Mouse (Mus musculus) hindbrain, postnatal 0 days (tissue): ENCODE measurements around the gene Actg1. TPM values are rescaled to one million over a fixed set of nuclear protein-coding genes. Genes with fewer than 3 reads are reported as not detected.
A peak's percentile ranks its signal among the peaks of the same experiment; 100 is the strongest.

Experiments
- ATAC-seq: fragments of 200-750 bp; cut with Nextera tagmentation; 2 replicates; pipeline ENCODE4 v1.8.0; 2017; ENCODE audit warnings: mild to moderate bottlenecking, moderate TSS enrichment, moderate library complexity
- DNase-seq: peaks from one replicate; pipeline ENCODE4 v3.0.0-alpha.2; 2015; ENCODE audit warnings: low spot score
- H3K27ac ChIP-seq: fragments of 300-500 bp; sonication (generic); 2 replicates; pipeline ENCODE4 v1.5.1; 2014; ENCODE audit warnings: mild to moderate bottlenecking
- H3K27me3 ChIP-seq: fragments of 300-500 bp; sonication (generic); 2 replicates; pipeline ENCODE4 v1.6.1; 2014; ENCODE audit warnings: low read length, mixed read lengths; ENCODE audit not compliant: insufficient read depth
- H3K36me3 ChIP-seq: fragments of 300-500 bp; sonication (generic); 2 replicates; pipeline ENCODE4 v1.6.1; 2014; ENCODE audit warnings: low read length, mixed read lengths; ENCODE audit not compliant: insufficient read depth
- H3K4me1 ChIP-seq: fragments of 300-500 bp; sonication (generic); 2 replicates; pipeline ENCODE4 v1.6.1; 2014; ENCODE audit warnings: antibody characterized with exemption, low read length, mixed read lengths; ENCODE audit not compliant: insufficient read depth
- H3K4me2 ChIP-seq: fragments of 300-500 bp; sonication (generic); 2 replicates; pipeline ENCODE4 v1.6.1; 2014; ENCODE audit warnings: low read depth, mild to moderate bottlenecking, low read length, moderate library complexity, mixed read lengths
- H3K4me3 ChIP-seq: fragments of 300-500 bp; sonication (generic); 2 replicates; pipeline ENCODE4 v1.5.1; 2014; ENCODE audit warnings: low read length
- H3K9ac ChIP-seq: fragments of 300-500 bp; sonication (generic); replicated peaks from 2 replicates; pipeline ENCODE4 v1.6.1; 2014; ENCODE audit warnings: mild to moderate bottlenecking, low read length, moderate library complexity, mixed read lengths
- H3K9me3 ChIP-seq: fragments of 300-500 bp; sonication (generic); 2 replicates; pipeline ENCODE4 v1.6.1; 2016; ENCODE audit warnings: low read length, mixed read lengths
- CTCF ChIP-seq: IDR thresholded peaks from 2 replicates; pipeline ENCODE4 v1.5.1; 2016; ENCODE audit warnings: antibody characterized with exemption, control low read depth, low read depth
- WGBS: fragments of 180-500 bp; shearing (Covaris S2); extraction: QIAGEN DNeasy Blood & Tissue Kit; methylation state at CpG from one replicate; pipeline ENCODE4 v1.1.7; 2014; 5-methylcytosine and 5-hydroxymethylcytosine counted together
- polyA plus RNA-seq: library from polyadenylated mRNA; unstranded; fragments of >200 nt; fragmentation: Nextera tagmentation; extraction: Ambion mirVana; gene quantifications from 2 replicates; pipeline ENCODE4 v1.2.1, GENCODE M21; 2015
- total RNA-seq: library from RNA; depleted of rRNA; stranded (reverse); fragments of >200 nt; gene quantifications from 2 replicates; pipeline ENCODE4 v1.2.3, GENCODE M21; 2014; rRNA removed

Gene Actg1
- total RNA-seq (2,410 and 2,568 TPM in 2 replicates), polyA plus RNA-seq (3,348 and 3,639 TPM in 2 replicates)

GRCm38 (mm10) chr11:120347791-120348683 lies at the start of gene Actg1:
Gene Actg1, minus strand, starts transcription at chr11:120348542.
- peaks cover 14% of the 10 kb centered on the region for H3K36me3 ChIP-seq
- DNase-seq (peak; percentile 97), ATAC-seq (peak; percentile 86)
- H3K4me2 ChIP-seq, result peak within 1 kb of the TSS; percentile 97
- H3K27me3 ChIP-seq, result no peaks in the 10 kb centered on the region
- H3K27ac ChIP-seq, result peak within 1 kb of the TSS; percentile 100
- WGBS, result 4% methylated on average over 94 of the region's 103 CpGs
- H3K9ac ChIP-seq, result peak within 1 kb of the TSS; percentile 100
- no peaks in the 10 kb centered on the region for H3K9me3 ChIP-seq
- peak within 1 kb of the TSS; percentile 99 for H3K4me3 ChIP-seq
- no peak for TF ChIP-seq CTCF
- peaks cover 16% of the 10 kb centered on the region for H3K4me1 ChIP-seq

GRCm38 (mm10) chr11:120397602-120398001 lies 49.3 kb upstream of the Actg1 start:
- H3K27ac ChIP-seq, result no peak overlapping the region
- H3K36me3 ChIP-seq, result peaks cover 37% of the 10 kb centered on the region
- H3K4me3 ChIP-seq, result no peak overlapping the region
- no peak overlapping the region for H3K9ac ChIP-seq
- DNase-seq (no peak), ATAC-seq (no peak)
- no peaks in the 10 kb centered on the region for H3K27me3 ChIP-seq
- no peaks in the 10 kb centered on the region for H3K9me3 ChIP-seq
- 79% methylated on average over 2 of the region's 2 CpGs for WGBS
- H3K4me2 ChIP-seq, result no peak overlapping the region
- H3K4me1 ChIP-seq, result no peaks in the 10 kb centered on the region
- TF ChIP-seq CTCF, result no peak

- ATAC-seq, result no peak
- no peak overlapping the region for H3K4me3 ChIP-seq
- no peaks in the 10 kb centered on the region for H3K27me3 ChIP-seq
- H3K36me3 ChIP-seq, result peaks cover 29% of the 10 kb centered on the region
- no peak overlapping the region for H3K4me2 ChIP-seq
- no peaks in the 10 kb centered on the region for H3K9me3 ChIP-seq
- WGBS, result 82% methylated on average over 4 of the region's 4 CpGs
- H3K4me1 ChIP-seq, result no peaks in the 10 kb centered on the region
- no peak overlapping the region for H3K9ac ChIP-seq
- no peak for DNase-seq
- TF ChIP-seq CTCF, result no peak
- H3K27ac ChIP-seq, result no peak overlapping the region
Observed at GRCm38 (mm10) chr11:120395661-120396060, 47.3 kb upstream of the Actg1 start.

- no peak overlapping the region for H3K9ac ChIP-seq
- TF ChIP-seq CTCF, result no peak
- no peaks in the 10 kb centered on the region for H3K27me3 ChIP-seq
- no peak overlapping the region for H3K4me3 ChIP-seq
- no peak for ATAC-seq
- no peaks in the 10 kb centered on the region for H3K9me3 ChIP-seq
- no peak overlapping the region for H3K4me2 ChIP-seq
- 89% methylated on average over 9 of the region's 9 CpGs for WGBS
- no peaks in the 10 kb centered on the region for H3K4me1 ChIP-seq
- H3K27ac ChIP-seq, result no peak overlapping the region
- peaks cover 39% of the 10 kb centered on the region for H3K36me3 ChIP-seq
- no peak for DNase-seq
Observed at GRCm38 (mm10) chr11:120388580-120388979, 40.2 kb upstream of the Actg1 start.

GRCm38 (mm10) chr11:120387157-120387556 lies 38.8 kb upstream of the Actg1 start:
- Histone ChIP-seq H3K36me3 (peaks cover 49% of the 10 kb centered on the region), H3K9me3 (no peaks in the 10 kb centered on the region), H3K9ac (no peak overlapping the region), H3K4me2 (no peak overlapping the region), H3K4me1 (no peaks in the 10 kb centered on the region), H3K4me3 (no peak overlapping the region), H3K27me3 (no peaks in the 10 kb centered on the region), H3K27ac (no peak overlapping the region)
- no peak for TF ChIP-seq CTCF
- DNase-seq, result no peak
- no peak for ATAC-seq
- 71% methylated on average over 2 of the region's 2 CpGs for WGBS

GRCm38 (mm10) chr11:120386632-120387031 lies 38.3 kb upstream of the Actg1 start:
- no peak overlapping the region for H3K4me2 ChIP-seq
- no peaks in the 10 kb centered on the region for H3K27me3 ChIP-seq
- TF ChIP-seq CTCF, result no peak
- H3K4me3 ChIP-seq, result no peak overlapping the region
- H3K27ac ChIP-seq, result no peak overlapping the region
- H3K4me1 ChIP-seq, result no peaks in the 10 kb centered on the region
- H3K9me3 ChIP-seq, result no peaks in the 10 kb centered on the region
- no peak overlapping the region for H3K9ac ChIP-seq
- H3K36me3 ChIP-seq, result peaks cover 54% of the 10 kb centered on the region
- DNase-seq, result no peak
- ATAC-seq, result no peak
- WGBS, result 91% methylated on average over 6 of the region's 6 CpGs

GRCm38 (mm10) chr11:120382509-120382908 lies 34.2 kb upstream of the Actg1 start:
- 91% methylated on average over 9 of the region's 9 CpGs for WGBS
- H3K9ac ChIP-seq, result no peak overlapping the region
- no peak for ATAC-seq
- peaks cover 52% of the 10 kb centered on the region for H3K36me3 ChIP-seq
- no peak overlapping the region for H3K4me3 ChIP-seq
- no peak overlapping the region for H3K27ac ChIP-seq
- TF ChIP-seq CTCF, result no peak
- no peak overlapping the region for H3K4me2 ChIP-seq
- no peak for DNase-seq
- H3K9me3 ChIP-seq, result no peaks in the 10 kb centered on the region
- H3K4me1 ChIP-seq, result peaks cover 3% of the 10 kb centered on the region; the same call in 1 of the 2 replicates
- no peaks in the 10 kb centered on the region for H3K27me3 ChIP-seq
